Mouse (Mus musculus) embryonic facial prominence, embryonic 14.5 days (tissue): ENCODE measurements at regions not wholly inside any gene's neighbourhood (a gene's known extent, or its start where the extent isn't known, plus 50 kb on each side); places are given as distances from the start of the nearest gene placed in this dataset.
A peak's percentile ranks its signal among the peaks of the same experiment; 100 is the strongest.
"Not testable (repeated sequence)": the region's sequence is repeated elsewhere in the genome, so short reads cannot be mapped to it uniquely, and the experiment has no call there.

Source experiments
- ATAC-seq: fragments of 200-750 bp; cut with Nextera tagmentation; 2 replicates; pipeline ENCODE4 v1.8.0; 2017; ENCODE audit warnings: low read depth, moderate number of reproducible peaks, moderate TSS enrichment
- DNase-seq: peaks from one replicate; pipeline ENCODE4 v3.0.0-alpha.2; 2015; ENCODE audit warnings: low spot score
- H3K27ac ChIP-seq: fragments of 300-500 bp; sonication (generic); replicated peaks from 2 replicates; pipeline ENCODE4 v1.5.1; 2014; ENCODE audit warnings: low read depth, mild to moderate bottlenecking, low read length, moderate library complexity
- H3K27me3 ChIP-seq: fragments of 300-500 bp; sonication (generic); replicated peaks from 2 replicates; pipeline ENCODE4 v1.6.1; 2014; ENCODE audit warnings: low read length; ENCODE audit not compliant: control insufficient read depth, insufficient read depth
- H3K36me3 ChIP-seq: fragments of 300-500 bp; sonication (generic); 2 replicates; pipeline ENCODE4 v1.6.1; 2014; ENCODE audit warnings: low read length, mixed read lengths; ENCODE audit not compliant: control insufficient read depth, insufficient read depth
- H3K4me1 ChIP-seq: fragments of 300-500 bp; sonication (generic); 2 replicates; pipeline ENCODE4 v1.6.1; 2014; ENCODE audit warnings: antibody characterized with exemption, low read length; ENCODE audit not compliant: control insufficient read depth, insufficient read depth
- H3K4me2 ChIP-seq: fragments of 300-500 bp; sonication (generic); 2 replicates; pipeline ENCODE4 v1.6.1; 2014; ENCODE audit warnings: low read depth, mild to moderate bottlenecking, low read length, moderate library complexity, mixed read lengths
- H3K4me3 ChIP-seq: fragments of 300-500 bp; sonication (generic); 2 replicates; pipeline ENCODE4 v1.5.1; 2014; ENCODE audit warnings: low read depth, mild to moderate bottlenecking, low read length
- H3K9ac ChIP-seq: fragments of 300-500 bp; sonication (generic); 2 replicates; pipeline ENCODE4 v1.6.1; 2014; ENCODE audit warnings: low read depth, mild to moderate bottlenecking, low read length, moderate library complexity, mixed read lengths
- H3K9me3 ChIP-seq: fragments of 300-500 bp; sonication (generic); 2 replicates; pipeline ENCODE4 v1.6.1; 2016; ENCODE audit warnings: low read length; ENCODE audit not compliant: control insufficient read depth
- WGBS: fragments of 180-500 bp; shearing (Covaris S2); extraction: QIAGEN DNeasy Blood & Tissue Kit; methylation state at CpG from one replicate; pipeline ENCODE4 v1.1.7; 2014; 5-methylcytosine and 5-hydroxymethylcytosine counted together

DNA sequence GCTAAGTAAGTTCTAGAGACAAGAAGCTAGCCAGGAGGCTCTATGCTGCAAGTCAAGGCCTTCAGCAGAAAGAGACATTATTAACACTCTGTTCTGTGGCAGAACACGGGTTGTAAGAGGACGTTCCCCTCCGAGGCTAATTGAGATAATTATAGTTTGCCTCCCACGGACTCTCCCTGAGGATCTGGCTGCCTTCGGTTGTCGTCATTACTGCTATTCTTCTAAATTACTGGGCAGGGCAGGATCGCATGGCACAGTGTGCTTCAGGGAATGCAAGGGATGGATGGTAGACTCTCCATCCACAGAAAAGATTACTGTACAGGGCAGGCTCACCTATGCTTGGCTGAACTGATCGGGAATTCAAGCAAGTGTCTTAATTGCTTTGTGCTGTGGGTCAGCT lies 124.7 kb upstream of the Rgma start:
- no peak overlapping the region for H3K4me2 ChIP-seq
- H3K9ac ChIP-seq, result no peak overlapping the region
- ATAC-seq (peak; percentile 67; the same call in 1 of the 2 replicates), DNase-seq (peak; percentile 53)
- H3K36me3 ChIP-seq, result no peaks in the 10 kb centered on the region
- H3K9me3 ChIP-seq, result no peaks in the 10 kb centered on the region
- no peaks in the 10 kb centered on the region for H3K27me3 ChIP-seq
- H3K4me1 ChIP-seq, result peaks cover 10% of the 10 kb centered on the region; the same call in 1 of the 2 replicates
- no peak overlapping the region for H3K27ac ChIP-seq
- WGBS, result 27% methylated on average over 8 of the region's 8 CpGs
- H3K4me3 ChIP-seq, result no peak overlapping the region

DNA sequence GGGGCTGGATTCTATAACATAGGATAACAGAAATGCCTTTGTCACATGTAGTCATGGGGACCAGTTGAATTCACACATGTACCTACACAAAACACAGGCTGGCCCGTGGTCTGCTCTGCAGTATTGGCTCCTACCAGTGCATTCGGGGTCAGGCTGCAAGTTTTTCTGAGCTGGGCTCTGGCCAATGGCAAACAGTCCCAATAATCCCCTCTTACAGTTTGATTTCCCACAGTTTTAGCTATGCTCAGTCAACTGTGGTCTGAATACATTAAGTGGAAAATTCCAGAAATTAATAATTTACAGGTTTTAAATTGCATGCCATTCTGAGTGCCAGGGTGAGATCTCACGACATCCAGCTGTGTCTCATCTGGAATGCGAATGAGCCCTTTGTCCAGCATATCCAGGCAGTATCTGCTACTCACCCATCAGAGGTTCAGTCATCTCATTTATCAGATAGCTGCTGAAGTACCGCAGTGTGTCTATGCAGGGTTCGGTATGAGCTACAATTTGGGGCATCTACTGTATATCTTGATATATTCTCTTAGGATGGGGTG lies 124.0 kb upstream of the Rgma start:
- H3K4me2 ChIP-seq, result no peak overlapping the region
- 58% methylated on average over 6 of the region's 6 CpGs for WGBS
- H3K9me3 ChIP-seq, result no peaks in the 10 kb centered on the region
- H3K27ac ChIP-seq, result no peak overlapping the region
- H3K27me3 ChIP-seq, result no peaks in the 10 kb centered on the region
- no peaks in the 10 kb centered on the region for H3K36me3 ChIP-seq
- ATAC-seq (0 out of 2 replicates have a peak, but pooled peaks have one; percentile 44), DNase-seq (no peak)
- H3K4me1 ChIP-seq, result peaks cover 10% of the 10 kb centered on the region; the same call in 1 of the 2 replicates
- H3K4me3 ChIP-seq, result no peak overlapping the region
- H3K9ac ChIP-seq, result no peak overlapping the region

DNA sequence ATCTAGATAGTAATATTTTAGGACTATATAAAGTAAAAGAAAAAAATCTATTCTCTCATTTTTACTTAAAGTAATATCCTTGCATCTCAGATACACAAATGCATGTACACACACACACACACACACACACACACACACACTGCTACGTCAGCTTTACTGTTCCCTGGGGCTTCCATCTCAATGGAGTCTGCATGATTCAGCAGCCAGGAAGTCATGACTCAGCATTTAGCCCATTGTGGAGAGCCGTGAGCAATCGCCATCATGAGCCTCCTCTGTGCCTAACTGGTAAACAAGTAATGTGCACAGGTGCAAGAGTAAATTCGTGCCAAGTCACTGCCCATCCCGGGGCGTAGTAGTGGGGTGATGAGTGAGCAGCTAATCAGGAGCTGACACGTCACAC lies 120.3 kb upstream of the Rgma start:
- ATAC-seq, H3K27ac ChIP-seq, H3K4me1 ChIP-seq, H3K9ac ChIP-seq, H3K27me3 ChIP-seq, H3K36me3 ChIP-seq, H3K4me3 ChIP-seq, DNase-seq, H3K4me2 ChIP-seq, H3K9me3 ChIP-seq: not testable (repeated sequence)
- 75% methylated on average over 4 of the region's 7 CpGs for WGBS

DNA sequence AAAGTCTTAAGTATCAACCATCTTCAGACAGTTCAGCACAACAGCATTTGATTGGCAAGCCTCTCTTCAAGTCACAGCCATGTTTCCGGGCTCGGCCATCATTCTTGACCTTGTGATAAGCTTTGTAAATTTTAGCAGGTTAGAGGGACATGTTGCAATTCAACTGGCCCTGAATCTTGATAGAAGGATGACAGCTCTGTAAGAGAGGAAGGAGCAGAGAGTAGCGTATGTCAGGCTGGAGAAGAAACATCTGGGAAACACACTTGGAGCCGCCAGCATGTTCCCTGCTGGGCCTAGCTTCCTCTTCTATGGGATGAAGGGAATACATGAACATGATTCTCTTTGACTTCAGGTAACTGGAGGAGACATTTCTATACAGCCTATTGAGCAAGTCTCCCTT lies 115.2 kb upstream of the Rgma start:
- DNase-seq (no peak), ATAC-seq (no peak)
- H3K4me3 ChIP-seq, result no peak overlapping the region
- no peak overlapping the region for H3K4me2 ChIP-seq
- H3K9me3 ChIP-seq, result no peaks in the 10 kb centered on the region
- H3K4me1 ChIP-seq, result no peaks in the 10 kb centered on the region
- H3K27me3 ChIP-seq, result no peaks in the 10 kb centered on the region
- WGBS, result 62% methylated on average over 4 of the region's 4 CpGs
- no peaks in the 10 kb centered on the region for H3K36me3 ChIP-seq
- no peak overlapping the region for H3K27ac ChIP-seq
- H3K9ac ChIP-seq, result no peak overlapping the region

DNA sequence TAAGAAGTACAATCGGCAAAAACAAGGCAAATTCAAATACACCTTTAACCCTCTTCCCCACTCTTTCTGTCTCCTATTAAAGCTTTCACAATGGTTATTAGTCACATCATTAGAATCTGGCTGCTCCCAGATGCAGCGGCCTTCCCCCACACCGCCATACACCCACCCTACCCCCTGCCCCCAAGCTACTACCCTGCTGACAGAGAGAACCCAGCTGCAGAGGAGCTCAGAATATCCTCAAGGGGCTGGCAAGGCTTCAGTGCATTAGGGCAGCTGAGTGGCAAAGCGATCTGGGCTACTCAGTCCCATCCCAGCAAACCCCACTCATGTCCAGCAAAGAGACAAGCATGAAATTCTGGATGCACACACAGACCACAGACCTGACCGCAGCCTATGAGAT lies 113.6 kb upstream of the Rgma start:
- peak; percentile 39 for DNase-seq
- no peaks in the 10 kb centered on the region for H3K27me3 ChIP-seq
- H3K27ac ChIP-seq, result no peak overlapping the region
- WGBS, result 59% methylated on average over 5 of the region's 5 CpGs
- H3K4me2 ChIP-seq, result no peak overlapping the region
- peak; percentile 60; the same call in 1 of the 2 replicates for ATAC-seq
- H3K4me3 ChIP-seq, result no peak overlapping the region
- H3K9ac ChIP-seq, result no peak overlapping the region
- no peaks in the 10 kb centered on the region for H3K9me3 ChIP-seq
- H3K36me3 ChIP-seq, result no peaks in the 10 kb centered on the region
- H3K4me1 ChIP-seq, result no peaks in the 10 kb centered on the region

DNA sequence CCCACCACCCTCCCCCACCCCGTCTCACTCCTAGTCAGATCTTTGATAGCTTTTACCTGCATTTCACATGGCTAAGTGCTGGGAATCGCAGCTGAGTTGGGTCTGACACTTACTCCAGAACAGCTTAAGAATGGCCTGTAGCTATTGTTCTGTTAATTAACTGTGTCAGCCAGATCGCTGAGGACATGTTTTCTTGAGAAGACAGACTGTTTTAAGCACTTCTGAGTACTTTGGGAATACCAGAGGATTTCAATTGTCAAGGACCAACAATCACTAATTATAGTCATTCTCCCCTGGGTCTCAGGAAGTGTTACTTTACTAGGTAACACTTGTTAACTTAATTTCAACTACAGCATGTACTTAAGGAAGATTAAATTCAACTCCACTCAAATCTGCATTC lies 112.8 kb upstream of the Rgma start:
- Histone ChIP-seq H3K36me3 (no peaks in the 10 kb centered on the region), H3K27me3 (no peaks in the 10 kb centered on the region), H3K27ac (no peak overlapping the region), H3K4me3 (no peak overlapping the region), H3K4me2 (no peak overlapping the region), H3K9ac (no peak overlapping the region), H3K9me3 (no peaks in the 10 kb centered on the region), H3K4me1 (no peaks in the 10 kb centered on the region)
- no peak for ATAC-seq
- WGBS, result 26% methylated on average over 3 of the region's 3 CpGs
- DNase-seq, result peak; percentile 26

DNA sequence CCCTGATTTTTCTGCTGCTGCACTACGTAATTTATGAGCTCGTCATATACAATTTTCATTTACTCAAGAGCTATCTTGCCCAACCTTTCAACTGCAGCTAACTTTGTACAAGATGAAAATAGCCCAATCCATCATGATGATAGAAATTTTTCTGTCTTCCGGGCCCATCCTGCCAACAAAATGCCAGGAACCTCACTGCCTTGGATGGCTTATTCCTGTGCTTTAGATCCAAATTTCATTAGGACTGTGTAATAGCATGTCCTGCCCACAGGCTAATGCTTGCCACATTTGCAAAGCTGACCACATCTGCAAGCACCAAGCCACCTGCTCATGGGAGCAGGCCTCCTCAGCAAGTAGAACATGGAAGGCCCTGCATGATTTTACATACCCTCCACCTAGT lies 105.7 kb upstream of the Rgma start:
- WGBS, result 84% methylated on average over 3 of the region's 3 CpGs
- Histone ChIP-seq H3K9me3 (0 out of 2 replicates have a peak, but pooled peaks cover 7% of the 10 kb centered on the region), H3K4me3 (no peak overlapping the region), H3K27ac (no peak overlapping the region), H3K27me3 (no peaks in the 10 kb centered on the region), H3K9ac (no peak overlapping the region), H3K4me1 (no peaks in the 10 kb centered on the region), H3K36me3 (no peaks in the 10 kb centered on the region), H3K4me2 (no peak overlapping the region)
- DNase-seq (no peak), ATAC-seq (no peak)

DNA sequence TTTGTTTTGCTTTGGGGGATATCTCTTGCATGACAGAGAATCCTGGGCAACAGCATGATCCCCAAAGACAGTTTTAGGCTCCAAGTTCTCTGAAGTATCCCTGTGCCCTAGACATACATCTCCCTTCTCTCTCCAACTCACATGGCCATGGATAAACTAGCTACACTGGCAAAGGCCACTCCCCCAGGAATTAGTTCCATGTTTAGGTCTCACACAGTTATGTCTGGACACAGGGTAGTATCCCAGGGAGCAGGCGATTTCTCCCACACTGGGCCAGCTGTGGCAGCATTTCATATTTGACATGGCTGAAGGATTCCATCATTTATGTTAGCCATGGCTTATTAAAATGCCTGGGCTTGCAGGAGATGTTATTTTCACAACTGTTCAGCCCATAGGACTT lies 102.5 kb upstream of the Rgma start:
- Histone ChIP-seq H3K9ac (no peak overlapping the region), H3K4me3 (no peak overlapping the region), H3K9me3 (0 out of 2 replicates have a peak, but pooled peaks cover 7% of the 10 kb centered on the region), H3K36me3 (no peaks in the 10 kb centered on the region), H3K27ac (no peak overlapping the region), H3K27me3 (no peaks in the 10 kb centered on the region), H3K4me1 (no peaks in the 10 kb centered on the region), H3K4me2 (no peak overlapping the region)
- WGBS, result 73% methylated on average over 1 of the region's 1 CpGs
- DNase-seq (peak; percentile 55), ATAC-seq (no peak)

DNA sequence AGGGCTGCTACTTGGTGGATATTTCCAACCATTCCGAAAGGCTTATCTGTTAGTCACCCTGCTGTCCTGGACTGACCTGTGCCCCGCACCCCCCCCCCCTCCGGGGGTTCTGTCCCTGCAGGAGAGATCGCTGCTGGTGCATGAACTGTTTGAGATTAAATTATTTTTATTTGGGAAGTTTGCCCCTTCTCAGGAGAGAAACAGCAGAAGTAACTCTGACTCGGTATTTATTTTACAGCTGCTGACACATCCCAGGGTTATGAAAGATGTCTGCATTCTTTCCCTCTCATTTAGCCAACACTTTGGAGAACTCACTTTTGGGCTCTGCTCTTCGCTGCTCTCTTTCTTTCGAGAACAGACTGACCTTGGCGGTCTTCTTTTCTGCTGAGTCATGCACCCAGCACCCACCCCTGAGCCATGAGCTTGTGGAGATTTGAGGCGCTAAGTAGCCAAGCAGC lies 99.5 kb upstream of the Rgma start:
- Histone ChIP-seq H3K36me3 (no peaks in the 10 kb centered on the region), H3K4me1 (no peaks in the 10 kb centered on the region), H3K4me3 (no peak overlapping the region), H3K4me2 (no peak overlapping the region), H3K27ac (no peak overlapping the region), H3K9me3 (0 out of 2 replicates have a peak, but pooled peaks cover 7% of the 10 kb centered on the region), H3K9ac (no peak overlapping the region), H3K27me3 (no peaks in the 10 kb centered on the region)
- DNase-seq, result no peak
- 78% methylated on average over 9 of the region's 9 CpGs for WGBS
- ATAC-seq, result no peak
